8 mouse cellular contexts compared by ENCODE assay signal in the genomic region with DNA sequence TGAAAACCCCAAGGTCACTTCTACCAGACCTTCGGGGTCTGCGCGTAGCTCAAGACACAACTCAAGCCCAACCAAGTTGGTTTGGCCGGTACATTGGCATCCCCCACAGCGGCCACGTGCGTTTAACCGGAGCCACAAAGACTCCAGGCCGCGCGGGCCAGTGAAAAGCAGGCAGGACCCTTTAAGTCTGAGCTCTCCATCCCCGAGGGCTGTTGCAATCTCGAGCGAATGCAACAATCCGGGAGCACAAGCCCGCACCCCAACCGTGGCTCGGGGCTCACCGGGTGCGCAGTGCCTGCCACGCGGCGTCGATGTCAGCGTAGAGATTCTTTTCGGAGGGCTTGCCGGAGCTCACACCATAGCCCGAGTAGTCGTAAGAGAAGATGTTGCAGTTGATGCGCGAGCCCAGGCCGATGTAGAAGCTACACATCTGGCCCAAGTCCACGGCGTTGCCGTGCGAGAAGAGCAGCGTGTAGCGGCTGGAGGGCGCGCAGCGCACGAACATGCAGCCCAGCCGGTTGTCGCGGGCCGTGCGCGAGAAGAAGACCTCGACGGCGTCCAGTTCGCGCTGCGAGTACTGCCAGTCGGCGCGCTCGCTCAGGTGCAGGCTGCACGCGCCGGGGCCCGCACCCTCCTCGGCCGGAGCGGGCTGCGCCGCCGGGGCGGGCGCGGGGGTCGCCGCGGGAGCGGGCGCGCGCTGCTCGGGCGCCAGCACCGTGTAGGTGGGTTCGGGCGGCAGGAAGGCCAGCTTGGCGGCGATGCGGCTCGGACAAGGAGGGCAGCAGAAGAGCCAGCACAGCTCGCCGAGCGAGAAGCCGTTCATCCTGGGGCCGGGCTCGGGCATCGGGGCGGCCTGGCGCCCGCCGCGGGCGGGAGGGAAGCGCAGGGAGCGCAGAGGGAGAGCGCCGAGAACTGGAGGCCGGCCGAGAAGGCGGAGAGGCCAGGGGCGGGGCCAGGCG. TPM values are rescaled to one million over a fixed set of nuclear protein-coding genes. Genes with fewer than 3 reads are reported as not detected.
DNase-seq lines count a peak whose midpoint lies in the region; ATAC-seq and TF ChIP-seq lines count a peak whose summit lies in the region.

Gene Abhd17c (minus strand): TSS at position 893 of the 959 bp plus-strand sequence.

- H3K27ac ChIP-seq in forebrain, embryonic 12.5 days = peak within 1 kb of the TSS; percentile 95
- H3K27ac ChIP-seq in heart, embryonic 16.5 days (ENCODE audit: low read length) = peak within 1 kb of the TSS; percentile 94
- H3K27ac ChIP-seq in lung, embryonic 15.5 days = peak within 1 kb of the TSS; percentile 94

- peaks cover 62% of the 10 kb centered on the region for H3K4me1 ChIP-seq in E14TG2a.4 (replicated peaks; ENCODE audit: low read depth, low read length)
- H3K4me1 ChIP-seq in forebrain, embryonic 12.5 days = peaks cover 43% of the 10 kb centered on the region
- peaks cover 35% of the 10 kb centered on the region for H3K4me1 ChIP-seq in heart, embryonic 16.5 days (ENCODE audit: control insufficient read depth, insufficient read depth, low read length)
- H3K4me1 ChIP-seq in lung, embryonic 15.5 days = peaks cover 40% of the 10 kb centered on the region

- under 1% methylated on average over 100 of the region's 109 CpGs for WGBS in forebrain, embryonic 12.5 days
- under 1% methylated on average over 108 of the region's 109 CpGs for WGBS in heart, embryonic 16.5 days
- under 1% methylated on average over 103 of the region's 109 CpGs for WGBS in lung, embryonic 15.5 days

- peak; percentile 12; the same call in 1 of the 2 replicates for TF ChIP-seq POLR2A in brain, embryonic 14.5 days (IDR thresholded peaks at IDR 0.05; ENCODE audit: borderline replicate concordance, extremely low read depth, insufficient read depth, insufficient read length, poor library complexity, severe bottlenecking)

- H3K36me3 ChIP-seq in E14TG2a.4 (ENCODE audit: insufficient read depth, low read length) = peaks cover 26% of the 10 kb centered on the region
- H3K36me3 ChIP-seq in forebrain, embryonic 12.5 days (replicated peaks) = no peaks in the 10 kb centered on the region
- H3K36me3 ChIP-seq in heart, embryonic 16.5 days (ENCODE audit: control insufficient read depth, insufficient read depth) = 0 out of 2 replicates have a peak, but pooled peaks cover 3% of the 10 kb centered on the region
- H3K36me3 ChIP-seq in lung, embryonic 15.5 days = peaks cover 5% of the 10 kb centered on the region; the same call in 1 of the 2 replicates

- H3K9ac ChIP-seq in forebrain, embryonic 12.5 days = peak within 1 kb of the TSS; percentile 96
- H3K9ac ChIP-seq in heart, embryonic 16.5 days (ENCODE audit: low read length) = peak within 1 kb of the TSS; percentile 95
- H3K9ac ChIP-seq in lung, embryonic 15.5 days = peak within 1 kb of the TSS; percentile 84

- TF ChIP-seq CTCF in E14TG2a.4 (conservative IDR thresholded peaks at IDR 0.05; ENCODE audit: low read length) = no peak
- no peak for TF ChIP-seq CTCF in brain, embryonic 14.5 days (IDR thresholded peaks at IDR 0.05; ENCODE audit: borderline replicate concordance, extremely low read depth, insufficient read depth, insufficient read length)

- H3K9me3 ChIP-seq in E14TG2a.4 (ENCODE audit: low read length) = no peaks in the 10 kb centered on the region
- no peaks in the 10 kb centered on the region for H3K9me3 ChIP-seq in forebrain, embryonic 12.5 days
- H3K9me3 ChIP-seq in heart, embryonic 16.5 days (replicated peaks; ENCODE audit: control insufficient read depth, low read length) = no peaks in the 10 kb centered on the region
- no peaks in the 10 kb centered on the region for H3K9me3 ChIP-seq in lung, embryonic 15.5 days

- peak within 1 kb of the TSS; percentile 75 for H3K4me2 ChIP-seq in forebrain, embryonic 12.5 days
- H3K4me2 ChIP-seq in heart, embryonic 16.5 days (ENCODE audit: low read depth, low read length) = peak within 1 kb of the TSS; percentile 83
- H3K4me2 ChIP-seq in lung, embryonic 15.5 days = peak within 1 kb of the TSS; percentile 87

- H3K4me3 ChIP-seq in E14TG2a.4 (replicated peaks; ENCODE audit: low read length) = peak within 1 kb of the TSS; percentile 91
- peak within 1 kb of the TSS; percentile 87 for H3K4me3 ChIP-seq in forebrain, embryonic 12.5 days (replicated peaks)
- peak within 1 kb of the TSS; percentile 88 for H3K4me3 ChIP-seq in heart, embryonic 16.5 days (ENCODE audit: low read length)
- peak within 1 kb of the TSS; percentile 95 for H3K4me3 ChIP-seq in lung, embryonic 15.5 days

- peak; percentile 73 for DNase-seq in brain, embryonic 14.5 days (ENCODE audit: low read depth)
- peak; percentile 68 to 82 for DNase-seq in kidney, postnatal 4 days
- peak; percentile 42 for DNase-seq in ovary, postnatal 10 days (ENCODE audit: low spot score)
- DNase-seq in thymus, postnatal 10 days (ENCODE audit: low spot score in 2 of 2) = peak; percentile 47 to 53

- ATAC-seq in forebrain, embryonic 12.5 days (ENCODE audit: low FRiP score) = peak; percentile 78
- ATAC-seq in heart, embryonic 16.5 days (replicated peaks; ENCODE audit: extremely low read depth, insufficient read depth, low FRiP score) = peak; percentile 74
- ATAC-seq in lung, embryonic 15.5 days (ENCODE audit: borderline replicate concordance, extremely low read depth, low FRiP score, low TSS enrichment) = peak; percentile 69

- no peaks in the 10 kb centered on the region for H3K27me3 ChIP-seq in E14TG2a.4 (ENCODE audit: insufficient read depth, low read length)
- H3K27me3 ChIP-seq in forebrain, embryonic 12.5 days = no peaks in the 10 kb centered on the region
- no peaks in the 10 kb centered on the region for H3K27me3 ChIP-seq in heart, embryonic 16.5 days (ENCODE audit: control insufficient read depth, insufficient read depth, low read length)
- no peaks in the 10 kb centered on the region for H3K27me3 ChIP-seq in lung, embryonic 15.5 days

RNA-seq across cellular contexts. Expression of gene Abhd17c, which starts in this region (rescaled TPM):
- 98.8 and 99.2 TPM in 2 replicates for polyA plus RNA-seq in brain, embryonic 14.5 days (2012; rRNA removed)
- polyA plus RNA-seq in forebrain, embryonic 12.5 days (2016; fragmentation: Nextera tagmentation; extraction: Ambion mirVana) = 37.8 and 71.4 TPM in 2 replicates
- 14.5 and 34.1 TPM in 2 replicates for polyA plus RNA-seq in heart, embryonic 16.5 days (2015; fragmentation: Nextera tagmentation; extraction: Ambion mirVana)
- 64.3 and 68.7 TPM in 2 replicates for polyA plus RNA-seq in lung, embryonic 15.5 days (2015; fragmentation: Nextera tagmentation; extraction: Ambion mirVana)

Comparison
In these comparisons a context has a peak if more than half of its experiments do, and no peak if none do; other contexts are left out.
1. Peak in every context shown above with its lines: DNase-seq, ATAC-seq, H3K4me3 ChIP-seq and H3K27ac ChIP-seq.